Mouse (Mus musculus): ENCODE measurements around the gene Plcb4. TPM values are rescaled to one million over a fixed set of nuclear protein-coding genes. Genes with fewer than 3 reads are reported as not detected.

Gene Plcb4
- polyA plus RNA-seq, 1 experiment from 2014 or later: 26.5 TPM

DNA sequence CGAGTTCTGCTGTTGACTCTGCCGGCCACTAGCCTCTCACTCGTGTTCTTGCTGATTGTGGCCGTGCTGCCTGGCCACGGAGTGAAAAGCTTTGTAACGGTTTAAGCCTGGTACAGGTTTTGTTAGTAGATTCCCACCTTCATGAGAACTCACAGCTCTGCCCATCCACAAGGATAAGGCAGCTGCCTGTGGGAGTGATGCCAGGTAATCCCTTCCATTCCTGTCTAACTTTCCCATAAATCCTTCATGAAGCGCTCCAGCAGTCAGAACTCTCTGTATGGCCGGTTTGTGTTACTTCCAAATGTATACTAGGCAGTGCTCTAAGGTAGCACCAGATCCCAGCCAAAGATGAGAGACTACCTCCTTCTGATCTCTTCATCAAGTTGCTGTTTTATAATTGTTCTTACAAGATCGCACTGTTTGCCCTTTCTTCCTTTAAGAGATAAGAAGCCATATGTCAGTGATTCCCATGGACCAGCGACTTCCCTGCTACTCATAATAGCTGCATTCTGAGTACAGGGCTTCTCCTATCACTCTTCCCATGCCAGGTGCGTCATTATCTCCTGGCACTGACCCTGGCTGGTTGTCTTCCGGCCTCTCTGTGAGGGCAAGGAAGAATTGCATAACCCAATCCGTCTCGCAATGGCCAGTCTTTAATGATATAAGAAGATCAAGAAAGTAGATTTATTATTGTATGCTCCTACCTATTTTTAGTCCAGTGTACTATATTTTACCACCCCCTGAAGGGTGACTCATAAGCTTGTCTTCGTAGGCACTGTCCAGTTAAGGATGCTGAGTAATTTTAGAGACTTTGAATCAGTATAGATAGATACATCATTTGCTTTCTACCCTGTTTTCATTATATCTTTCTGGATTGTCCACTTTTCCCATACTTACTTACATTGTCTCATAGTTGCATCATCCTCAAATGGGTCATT is 147.2 kb downstream of the Plcb4 start:
- ATAC-seq: no peak
- ChIA-PET POLR2A (no interaction called here), CTCF (interaction anchor here (1.0 to 1.7 kb wide), 3 partner anchors 11 to 57 kb away, joined by 3 to 5 read pairs (median 3); no protein-coding TSS in a partner anchor)
- no peak for TF ChIP-seq CTCF (IDR thresholded peaks at IDR 0.05)
- in situ Hi-C loops (cut with MboI; ENCODE audit: low pct_unique_long_range_greater_than_20kb): no loop called here
- no peaks in the 10 kb centered on the region for H3K27me3 ChIP-seq
- no peak for DNase-seq (ENCODE audit: low read depth, low spot score)

GRCm38 (mm10) chr2:135808342-135808741 is 149.5 kb downstream of the Plcb4 start:
- no peaks in the 10 kb centered on the region for H3K27me3 ChIP-seq
- DNase-seq (ENCODE audit: low read depth, low spot score) (no peak), ATAC-seq (no peak)
- TF ChIP-seq CTCF (IDR thresholded peaks at IDR 0.05): no peak
- POLR2A ChIA-PET: no interaction called here
- in situ Hi-C loops (cut with MboI; ENCODE audit: low pct_unique_long_range_greater_than_20kb): no loop called here
- CTCF ChIA-PET: no interaction called here

DNA sequence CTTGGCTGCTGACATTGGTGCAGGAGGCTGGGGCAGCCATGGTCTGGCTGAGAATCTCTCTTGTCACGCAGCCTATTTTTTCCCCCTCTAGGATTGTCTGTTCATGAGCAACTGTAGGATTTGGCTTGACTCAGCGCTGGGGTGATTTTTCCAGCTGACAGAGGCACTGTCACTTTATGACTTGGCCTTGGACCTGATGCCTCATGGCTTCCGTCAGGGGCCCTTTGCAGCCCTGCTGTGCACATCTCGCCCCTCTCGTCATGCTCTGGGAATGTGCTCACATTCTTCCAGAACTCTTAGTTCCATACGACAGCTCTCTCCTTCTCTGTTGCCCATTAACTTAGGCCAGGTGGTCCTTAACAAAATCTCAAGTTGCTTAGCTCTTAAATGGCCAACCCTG is 152.0 kb downstream of the Plcb4 start:
- in situ Hi-C loops (cut with MboI; ENCODE audit: low pct_unique_long_range_greater_than_20kb): no loop called here
- CTCF ChIA-PET: interaction anchor here (0.7 to 0.9 kb wide), 2 partner anchors 8 to 40 kb away, joined by 3 read pairs; no protein-coding TSS in a partner anchor
- DNase-seq (ENCODE audit: low read depth, low spot score): peak; percentile 46

GRCm38 (mm10) chr2:135811453-135812101 is 152.8 kb downstream of the Plcb4 start:
- in situ Hi-C loops (cut with MboI; ENCODE audit: low pct_unique_long_range_greater_than_20kb): no loop called here
- no peak for TF ChIP-seq CTCF (IDR thresholded peaks at IDR 0.05)
- ATAC-seq (peak; percentile 6), DNase-seq (ENCODE audit: low read depth, low spot score) (no peak)
- POLR2A ChIA-PET: interaction anchor here (0.7 kb wide), 1 partner anchor 67 kb away, joined by 3 read pairs; no protein-coding TSS in a partner anchor
- no peaks in the 10 kb centered on the region for H3K27me3 ChIP-seq
- CTCF ChIA-PET: interaction anchor here (0.8 to 1.2 kb wide), 3 partner anchors 9 to 115 kb away, joined by 3 read pairs; no protein-coding TSS in a partner anchor

More for the DNA sequence above, 152.0 kb downstream of the Plcb4 start:
- no peaks in the 10 kb centered on the region for H3K27me3 ChIP-seq
- TF ChIP-seq CTCF (IDR thresholded peaks at IDR 0.05): no peak
- peak; percentile 93 for ATAC-seq
- POLR2A ChIA-PET: no interaction called here

DNA sequence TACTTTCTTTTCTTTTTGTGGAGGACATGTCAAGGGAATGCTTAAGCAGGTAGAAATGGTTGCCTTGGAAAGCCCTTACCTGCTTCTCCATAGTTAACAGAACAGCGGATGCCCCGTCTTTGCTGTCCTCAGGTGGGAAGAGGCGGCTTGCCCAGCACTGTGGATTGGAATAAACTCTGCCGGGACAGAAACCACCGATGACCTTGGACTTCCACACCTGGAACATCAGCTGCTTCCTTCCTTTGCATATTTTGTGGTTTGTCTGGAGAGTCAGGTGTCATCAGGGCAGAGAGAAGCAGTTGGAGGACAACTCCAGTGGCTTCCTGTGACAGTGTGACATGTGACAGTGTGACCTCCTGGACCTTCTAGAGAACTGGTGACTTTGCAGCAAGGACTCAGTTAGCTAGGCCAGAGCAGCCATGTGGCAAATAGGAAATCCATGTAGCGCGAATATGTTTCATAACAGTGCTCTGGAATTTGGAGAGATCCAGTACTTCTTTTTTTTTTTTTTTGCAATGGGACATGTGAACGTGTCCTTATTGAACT is 154.0 kb downstream of the Plcb4 start:
- in situ Hi-C loops (cut with MboI; ENCODE audit: low pct_unique_long_range_greater_than_20kb): no loop called here

GRCm38 (mm10) chr2:135820691-135821090 is 161.9 kb downstream of the Plcb4 start:
- in situ Hi-C loops (cut with MboI; ENCODE audit: low pct_unique_long_range_greater_than_20kb): no loop called here
- ChIA-PET POLR2A (no interaction called here), CTCF (interaction anchor here (1.2 to 1.8 kb wide), 2 partner anchors 11 to 18 kb away, joined by 3 to 4 read pairs; no protein-coding TSS in a partner anchor)
- no peaks in the 10 kb centered on the region for H3K27me3 ChIP-seq
- TF ChIP-seq CTCF (IDR thresholded peaks at IDR 0.05): no peak
- ATAC-seq (no peak), DNase-seq (ENCODE audit: low read depth, low spot score) (no peak)

More for the DNA sequence above, 154.0 kb downstream of the Plcb4 start:
- ChIA-PET POLR2A (no interaction called here), CTCF (interaction anchor here (1.2 kb wide), 1 partner anchor 13 kb away, joined by 3 read pairs; no protein-coding TSS in a partner anchor)
- DNase-seq (ENCODE audit: low read depth, low spot score) (no peak), ATAC-seq (no peak)
- no peak for TF ChIP-seq CTCF (IDR thresholded peaks at IDR 0.05)
- H3K27me3 ChIP-seq: no peaks in the 10 kb centered on the region

GRCm38 (mm10) chr2:135823690-135824089 is 164.9 kb downstream of the Plcb4 start:
- no peak for DNase-seq (ENCODE audit: low read depth, low spot score)

GRCm38 (mm10) chr2:135824757-135825156 is 165.9 kb downstream of the Plcb4 start:
- TF ChIP-seq CTCF (IDR thresholded peaks at IDR 0.05): no peak
- ChIA-PET POLR2A (no interaction called here), CTCF (interaction anchor here (0.7 to 1.1 kb wide), 2 partner anchors 12 to 14 kb away, joined by 3 read pairs; no protein-coding TSS in a partner anchor)
- no peak for DNase-seq (ENCODE audit: low read depth, low spot score)
- no peak for ATAC-seq
- H3K27me3 ChIP-seq: no peaks in the 10 kb centered on the region
- in situ Hi-C loops (cut with MboI; ENCODE audit: low pct_unique_long_range_greater_than_20kb): no loop called here

More at GRCm38 (mm10) chr2:135823690-135824089, 164.9 kb downstream of the Plcb4 start:
- in situ Hi-C loops (cut with MboI; ENCODE audit: low pct_unique_long_range_greater_than_20kb): no loop called here
- POLR2A ChIA-PET: interaction anchor here (0.7 kb wide), 3 partner anchors 42 to 479 kb away, joined by 3 read pairs; no protein-coding TSS in a partner anchor
- no peaks in the 10 kb centered on the region for H3K27me3 ChIP-seq
- no peak for ATAC-seq
- TF ChIP-seq CTCF (IDR thresholded peaks at IDR 0.05): no peak
- CTCF ChIA-PET: interaction anchor here (1.1 kb wide), 1 partner anchor 15 kb away, joined by 3 read pairs; no protein-coding TSS in a partner anchor

DNA sequence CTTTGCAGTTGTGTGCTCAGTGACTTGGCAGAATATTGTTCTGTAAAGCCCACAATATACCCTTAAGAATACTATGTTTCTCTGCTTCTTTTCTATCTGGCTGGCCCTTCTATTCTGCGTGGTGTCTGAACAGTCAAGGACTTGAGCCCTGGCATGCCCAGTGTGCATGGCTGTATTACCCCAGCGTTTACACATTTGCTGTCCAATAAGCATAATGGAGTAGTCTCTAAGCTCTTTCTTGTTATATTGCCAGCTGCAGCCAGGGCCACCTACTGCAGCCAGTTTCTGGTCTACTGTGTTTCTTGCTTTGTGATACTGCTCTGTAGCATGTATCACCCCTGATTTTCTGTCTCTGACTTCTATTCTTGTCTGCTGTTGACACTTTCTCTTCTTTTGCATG is 166.8 kb downstream of the Plcb4 start:
- in situ Hi-C loops (cut with MboI; ENCODE audit: low pct_unique_long_range_greater_than_20kb): no loop called here
- CTCF ChIA-PET: no interaction called here
- DNase-seq (ENCODE audit: low read depth, low spot score) (no peak), ATAC-seq (no peak)
- no peak for TF ChIP-seq CTCF (IDR thresholded peaks at IDR 0.05)
- no peaks in the 10 kb centered on the region for H3K27me3 ChIP-seq
- POLR2A ChIA-PET: no interaction called here

- no peaks in the 10 kb centered on the region for H3K27me3 ChIP-seq
- in situ Hi-C loops (cut with MboI; ENCODE audit: low pct_unique_long_range_greater_than_20kb): no loop called here
- no peak for DNase-seq (ENCODE audit: low read depth, low spot score)
- TF ChIP-seq CTCF (IDR thresholded peaks at IDR 0.05): no peak
- ATAC-seq: no peak
- ChIA-PET POLR2A (no interaction called here), CTCF (no interaction called here)
These were observed 168.0 kb downstream of the Plcb4 start for GRCm38 (mm10) chr2:135826616-135827360.
